Mouse (Mus musculus): Measurements from ENCODE around the gene Col6a6. TPM values are rescaled to one million over a fixed set of nuclear protein-coding genes. Genes with fewer than 3 reads are reported as not detected.

The Col6a6 gene
- total and polyA plus RNA-seq, 2 experiments from 2014 or later, result 0.23 to 0.49 TPM

GRCm38 (mm10) chr9:105681386-105681785, 146.6 kb downstream of the Col6a6 start:
- peak overlapping the region; percentile 59; the same call in 1 of the 2 replicates for H3K27ac ChIP-seq (ENCODE audit: low read depth, low read length)
- no peaks in the 10 kb centered on the region for H3K27me3 ChIP-seq (ENCODE audit: insufficient read depth, low read length)
- WGBS, result 48% methylated on average over 7 of the region's 7 CpGs
- no peaks in the 10 kb centered on the region for H3K9me3 ChIP-seq (ENCODE audit: low read length)
- peaks cover 19% of the 10 kb centered on the region for H3K36me3 ChIP-seq (ENCODE audit: insufficient read depth, low read length)
- no peaks in the 10 kb centered on the region for H3K4me1 ChIP-seq (ENCODE audit: insufficient read depth, low read length)
- peak; percentile 44; the same call in 1 of the 2 replicates for ATAC-seq (ENCODE audit: low FRiP score)
- H3K9ac ChIP-seq (replicated peaks; ENCODE audit: low read length, poor library complexity, severe bottlenecking), result no peak overlapping the region
- TF ChIP-seq CTCF (IDR thresholded peaks at IDR 0.05), result no peak
- DNase-seq (ENCODE audit: low spot score), result no peak
- no peak overlapping the region for H3K4me2 ChIP-seq (ENCODE audit: low read depth, low read length, poor library complexity, severe bottlenecking)
- H3K4me3 ChIP-seq (ENCODE audit: low read depth, low read length), result no peak overlapping the region

- no peaks in the 10 kb centered on the region for H3K27me3 ChIP-seq (ENCODE audit: insufficient read depth, low read length)
- DNase-seq (ENCODE audit: low spot score) (no peak), ATAC-seq (ENCODE audit: low FRiP score) (no peak)
- H3K4me3 ChIP-seq (ENCODE audit: low read depth, low read length), result no peak overlapping the region
- H3K4me2 ChIP-seq (ENCODE audit: low read depth, low read length, poor library complexity, severe bottlenecking), result no peak overlapping the region
- no peak for TF ChIP-seq CTCF (IDR thresholded peaks at IDR 0.05)
- H3K4me1 ChIP-seq (ENCODE audit: insufficient read depth, low read length), result no peaks in the 10 kb centered on the region
- H3K36me3 ChIP-seq (ENCODE audit: insufficient read depth, low read length), result peaks cover 27% of the 10 kb centered on the region
- H3K9ac ChIP-seq (replicated peaks; ENCODE audit: low read length, poor library complexity, severe bottlenecking), result no peak overlapping the region
- 93% methylated on average over 11 of the region's 11 CpGs for WGBS
- H3K9me3 ChIP-seq (ENCODE audit: low read length), result no peaks in the 10 kb centered on the region
- H3K27ac ChIP-seq (ENCODE audit: low read depth, low read length), result no peak overlapping the region
Observed at GRCm38 (mm10) chr9:105675941-105676340, 152.0 kb downstream of the Col6a6 start.

- no peak for TF ChIP-seq CTCF (IDR thresholded peaks at IDR 0.05)
- H3K4me1 ChIP-seq (ENCODE audit: insufficient read depth, low read length), result no peaks in the 10 kb centered on the region
- no peaks in the 10 kb centered on the region for H3K9me3 ChIP-seq (ENCODE audit: low read length)
- WGBS, result 92% methylated on average over 2 of the region's 2 CpGs
- no peak overlapping the region for H3K9ac ChIP-seq (replicated peaks; ENCODE audit: low read length, poor library complexity, severe bottlenecking)
- H3K27me3 ChIP-seq (ENCODE audit: insufficient read depth, low read length), result no peaks in the 10 kb centered on the region
- H3K36me3 ChIP-seq (ENCODE audit: insufficient read depth, low read length), result peaks cover 29% of the 10 kb centered on the region
- DNase-seq (ENCODE audit: low spot score) (no peak), ATAC-seq (ENCODE audit: low FRiP score) (no peak)
- no peak overlapping the region for H3K4me2 ChIP-seq (ENCODE audit: low read depth, low read length, poor library complexity, severe bottlenecking)
- H3K27ac ChIP-seq (ENCODE audit: low read depth, low read length), result no peak overlapping the region
- no peak overlapping the region for H3K4me3 ChIP-seq (ENCODE audit: low read depth, low read length)
Observed at GRCm38 (mm10) chr9:105672032-105672431, 155.9 kb downstream of the Col6a6 start.

DNA sequence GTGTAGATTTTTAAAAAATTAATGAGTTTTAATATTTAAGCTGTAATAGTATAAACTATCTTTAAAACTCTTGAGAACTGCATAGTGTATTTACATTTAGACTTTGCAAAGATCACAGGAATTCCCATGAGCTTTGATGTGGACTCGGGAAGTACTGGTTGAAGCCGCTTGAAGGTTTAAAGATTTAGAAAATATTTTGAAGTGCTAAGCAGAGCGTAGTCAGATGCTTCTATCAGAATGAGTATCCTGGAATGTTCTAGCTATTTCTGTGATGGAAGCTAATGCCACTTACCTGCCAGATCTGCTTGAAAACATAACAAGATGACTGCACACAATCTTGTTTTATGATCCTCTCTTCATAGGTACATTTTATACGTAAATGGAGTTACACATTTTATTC, 157.0 kb downstream of the Col6a6 start:
- WGBS, result 80% methylated on average over 4 of the region's 4 CpGs
- TF ChIP-seq CTCF (IDR thresholded peaks at IDR 0.05), result no peak
- H3K36me3 ChIP-seq (ENCODE audit: insufficient read depth, low read length), result peaks cover 24% of the 10 kb centered on the region
- no peak overlapping the region for H3K4me3 ChIP-seq (ENCODE audit: low read depth, low read length)
- H3K9me3 ChIP-seq (ENCODE audit: low read length), result no peaks in the 10 kb centered on the region
- H3K27ac ChIP-seq (ENCODE audit: low read depth, low read length), result no peak overlapping the region
- H3K27me3 ChIP-seq (ENCODE audit: insufficient read depth, low read length), result no peaks in the 10 kb centered on the region
- H3K4me1 ChIP-seq (ENCODE audit: insufficient read depth, low read length), result no peaks in the 10 kb centered on the region
- no peak overlapping the region for H3K9ac ChIP-seq (replicated peaks; ENCODE audit: low read length, poor library complexity, severe bottlenecking)
- DNase-seq (ENCODE audit: low spot score), result no peak
- no peak for ATAC-seq (ENCODE audit: low FRiP score)
- no peak overlapping the region for H3K4me2 ChIP-seq (ENCODE audit: low read depth, low read length, poor library complexity, severe bottlenecking)

- no peak overlapping the region for H3K27ac ChIP-seq (ENCODE audit: low read depth, low read length)
- H3K4me2 ChIP-seq (ENCODE audit: low read depth, low read length, poor library complexity, severe bottlenecking), result no peak overlapping the region
- DNase-seq (ENCODE audit: low spot score) (no peak), ATAC-seq (ENCODE audit: low FRiP score) (no peak)
- H3K4me3 ChIP-seq (ENCODE audit: low read depth, low read length), result no peak overlapping the region
- peaks cover 30% of the 10 kb centered on the region for H3K36me3 ChIP-seq (ENCODE audit: insufficient read depth, low read length)
- H3K9me3 ChIP-seq (ENCODE audit: low read length), result no peaks in the 10 kb centered on the region
- no peak overlapping the region for H3K9ac ChIP-seq (replicated peaks; ENCODE audit: low read length, poor library complexity, severe bottlenecking)
- no peaks in the 10 kb centered on the region for H3K4me1 ChIP-seq (ENCODE audit: insufficient read depth, low read length)
- no peaks in the 10 kb centered on the region for H3K27me3 ChIP-seq (ENCODE audit: insufficient read depth, low read length)
- 94% methylated on average over 7 of the region's 7 CpGs for WGBS
- TF ChIP-seq CTCF (IDR thresholded peaks at IDR 0.05), result no peak
Observed at GRCm38 (mm10) chr9:105665269-105665668, 162.7 kb downstream of the Col6a6 start.

DNA sequence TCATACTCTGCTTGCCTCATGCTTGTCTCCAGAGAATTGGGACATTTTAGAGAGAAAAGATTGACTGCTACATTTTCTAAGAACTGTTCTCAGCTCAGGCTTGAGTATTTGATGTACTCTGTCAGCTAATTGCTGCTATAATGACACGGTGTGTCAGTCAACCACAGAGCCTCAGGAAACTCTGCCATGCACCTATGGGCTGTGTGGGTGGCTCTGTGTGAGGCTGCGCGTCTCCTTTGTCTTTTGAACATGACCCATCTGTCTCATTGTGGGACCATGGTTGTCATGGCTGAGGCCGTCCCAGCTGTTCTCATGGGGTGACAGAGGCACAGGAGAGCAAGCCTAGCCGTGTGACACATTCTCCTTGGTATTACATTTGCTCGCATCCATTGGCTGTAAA, 168.1 kb downstream of the Col6a6 start:
- H3K4me2 ChIP-seq (ENCODE audit: low read depth, low read length, poor library complexity, severe bottlenecking), result no peak overlapping the region
- WGBS, result 72% methylated on average over 6 of the region's 6 CpGs
- H3K27me3 ChIP-seq (ENCODE audit: insufficient read depth, low read length), result no peaks in the 10 kb centered on the region
- no peaks in the 10 kb centered on the region for H3K4me1 ChIP-seq (ENCODE audit: insufficient read depth, low read length)
- peaks cover 29% of the 10 kb centered on the region for H3K36me3 ChIP-seq (ENCODE audit: insufficient read depth, low read length)
- H3K9ac ChIP-seq (replicated peaks; ENCODE audit: low read length, poor library complexity, severe bottlenecking), result no peak overlapping the region
- H3K4me3 ChIP-seq (ENCODE audit: low read depth, low read length), result no peak overlapping the region
- H3K9me3 ChIP-seq (ENCODE audit: low read length), result no peaks in the 10 kb centered on the region
- ATAC-seq (ENCODE audit: low FRiP score) (no peak), DNase-seq (ENCODE audit: low spot score) (no peak)
- no peak for TF ChIP-seq CTCF (IDR thresholded peaks at IDR 0.05)
- H3K27ac ChIP-seq (ENCODE audit: low read depth, low read length), result no peak overlapping the region

Data from midbrain, postnatal 0 days (tissue).